Mouse (Mus musculus) layer of hippocampus, postnatal 25 days (tissue): ENCODE measurements around the gene Hrct1. TPM values are rescaled to one million over a fixed set of nuclear protein-coding genes. Genes with fewer than 3 reads are reported as not detected.

Experiments
- DNase-seq, 2 experiments: peaks; one replicate each; pipeline ENCODE4 v3.0.0; 2022; ENCODE audit warnings: mixed read lengths in 2 of 2, low spot score in 1 of 2; ENCODE audit errors: extremely low spot score in 1 of 2
- total RNA-seq, 2 experiments: library from RNA; stranded (reverse); gene quantifications; 2 replicates each; pipeline ENCODE4 v1.2.3; 2021

Hrct1 gene
- total RNA-seq, 2 experiments from 2014 or later: 0.54 to 1.2 TPM

DNA sequence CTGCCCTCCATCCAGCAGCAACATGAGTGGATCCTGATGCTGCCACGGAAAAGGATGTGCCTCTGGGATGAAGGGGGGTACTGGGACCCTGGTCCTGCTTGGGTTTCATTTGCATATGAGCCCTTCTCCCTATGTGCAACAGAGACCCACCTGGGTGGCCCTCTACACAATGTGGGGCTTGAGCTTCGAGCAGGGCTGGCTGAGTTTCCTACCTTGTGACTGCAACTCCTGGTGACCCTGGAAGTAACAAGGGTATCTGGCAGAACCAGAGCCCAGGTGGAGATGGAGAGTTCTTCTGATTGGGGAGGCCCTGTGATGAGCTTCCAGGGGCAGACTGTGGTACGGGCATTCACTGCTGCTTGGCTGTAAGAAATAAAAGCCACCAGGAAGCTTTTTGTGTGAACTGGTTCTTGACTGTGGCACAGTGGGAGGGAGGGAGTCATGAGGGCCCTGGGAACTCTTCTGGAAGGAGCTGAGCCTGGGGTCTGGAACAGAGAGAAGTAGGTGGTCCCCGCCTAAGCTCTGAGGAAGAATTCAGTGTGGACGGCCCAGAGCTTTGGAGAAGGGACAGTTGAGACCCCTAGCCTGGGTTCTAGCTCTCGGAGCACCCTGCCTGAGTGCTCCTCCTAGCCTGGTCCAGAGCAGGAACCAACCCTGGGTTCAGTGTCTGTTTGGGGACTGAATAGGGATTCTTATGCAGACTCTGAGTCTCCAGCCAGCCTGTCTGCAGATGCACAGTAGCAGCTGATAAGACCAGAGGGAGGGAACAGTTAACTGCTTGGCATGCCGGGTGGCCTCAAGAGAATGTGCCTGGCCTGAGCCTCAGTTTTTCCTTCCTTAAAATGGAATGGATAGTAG lies 959 bp downstream of the Hrct1 start:
- DNase-seq: no peak

DNA sequence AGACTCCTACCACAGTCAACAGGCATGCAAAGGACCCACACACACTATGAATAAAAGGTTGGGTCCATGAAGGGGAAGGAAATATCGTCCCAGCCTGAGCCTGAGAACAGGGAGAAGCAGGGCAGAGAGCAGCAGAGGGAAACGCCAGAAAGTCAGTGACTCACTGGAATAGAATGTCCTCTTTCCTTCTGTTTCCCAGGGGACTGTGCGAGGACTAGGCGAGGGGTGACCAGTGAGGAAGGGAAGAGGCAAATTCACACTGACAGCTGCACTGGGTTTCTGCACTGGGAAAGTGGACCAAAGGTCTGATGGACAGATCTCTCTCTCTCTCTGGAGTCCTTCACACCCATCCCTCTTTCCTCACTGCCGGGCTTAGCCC lies 1.6 kb downstream of the Hrct1 start:
- no peak for DNase-seq

DNA sequence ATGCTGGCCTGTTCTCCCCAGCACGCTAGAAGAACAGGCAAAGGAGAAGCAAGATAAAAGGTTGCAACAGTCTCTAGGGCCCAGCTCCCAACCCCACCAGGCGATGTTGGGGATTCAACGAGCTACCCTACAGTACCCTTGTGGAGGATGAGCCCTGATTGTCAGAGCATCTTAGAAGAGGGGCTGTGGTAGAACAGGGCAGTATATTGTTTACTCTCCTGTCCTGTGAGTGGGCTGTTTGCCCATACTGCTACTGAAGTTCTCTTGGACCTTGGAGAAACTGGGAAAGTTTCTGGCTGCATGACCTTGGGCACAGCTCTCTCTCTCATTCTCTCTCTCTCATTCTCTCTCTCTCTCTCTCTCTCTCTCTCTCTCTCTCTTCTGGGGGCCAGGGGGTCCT lies 2.1 kb downstream of the Hrct1 start:
- DNase-seq: no peak

DNA sequence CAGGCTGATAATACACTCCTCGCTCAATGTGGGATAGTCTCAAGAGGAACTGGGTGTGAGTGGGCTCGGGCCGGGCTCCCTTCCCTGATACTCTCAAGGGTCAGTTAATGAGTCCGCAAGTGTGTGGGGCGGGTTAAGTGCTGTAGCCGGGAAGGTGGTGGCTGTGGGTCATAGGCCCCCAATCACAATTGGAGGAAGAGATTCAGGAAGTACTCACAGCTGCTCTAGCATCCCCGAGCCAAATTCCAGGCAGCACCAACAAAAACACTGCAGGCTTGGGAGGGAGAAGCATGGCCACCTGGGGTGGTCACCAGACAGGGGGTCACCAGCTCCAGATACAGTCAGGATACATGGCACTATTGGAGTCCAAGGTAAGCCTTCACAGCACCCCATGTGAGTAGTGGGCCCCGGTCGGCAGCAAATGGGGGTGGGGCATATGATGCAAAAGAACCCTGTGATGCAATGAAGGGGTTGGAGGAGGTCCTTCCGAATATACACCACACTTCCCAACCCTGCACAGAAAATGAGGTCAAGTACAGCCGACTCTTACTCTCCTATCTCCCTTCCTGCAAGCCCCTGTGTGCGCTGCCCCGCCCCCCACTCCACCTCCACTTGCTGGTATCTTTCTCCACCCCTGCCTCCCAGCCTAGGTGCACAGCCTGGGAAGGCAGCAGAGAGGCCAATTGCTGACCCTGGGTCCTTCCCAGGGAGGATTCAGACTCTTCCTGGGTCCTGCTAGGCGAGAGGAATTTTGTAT lies 3.0 kb downstream of the Hrct1 start, which contains the start of gene Spaar:
Spaar (plus strand) TSS at position 241 of the 757 bp plus-strand sequence.
- no peak for DNase-seq

DNA sequence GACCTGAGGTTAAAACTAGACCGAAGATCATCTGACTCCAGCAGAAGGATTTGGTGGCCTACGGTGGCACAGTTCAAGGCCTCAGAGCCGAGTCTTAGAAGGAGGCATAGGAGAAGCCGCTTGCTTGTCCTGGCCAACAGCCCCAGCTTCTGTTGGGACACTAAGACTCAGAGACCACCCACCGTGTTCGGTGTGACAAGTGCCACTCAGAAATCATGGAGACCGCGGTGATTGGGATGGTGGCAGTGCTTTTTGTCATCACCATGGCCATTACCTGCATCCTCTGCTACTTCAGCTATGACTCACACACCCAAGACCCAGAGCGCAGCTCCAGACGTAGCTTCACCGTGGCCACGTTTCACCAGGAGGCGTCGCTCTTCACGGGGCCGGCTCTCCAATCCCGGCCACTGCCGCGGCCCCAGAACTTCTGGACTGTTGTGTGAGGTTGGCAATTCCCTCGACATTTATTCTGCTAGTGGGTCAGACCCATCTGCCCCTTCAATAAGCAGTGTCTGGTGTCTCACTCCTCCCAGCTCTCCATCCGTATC lies 3.8 kb downstream of the Hrct1 start:
- DNase-seq: no peak

DNA sequence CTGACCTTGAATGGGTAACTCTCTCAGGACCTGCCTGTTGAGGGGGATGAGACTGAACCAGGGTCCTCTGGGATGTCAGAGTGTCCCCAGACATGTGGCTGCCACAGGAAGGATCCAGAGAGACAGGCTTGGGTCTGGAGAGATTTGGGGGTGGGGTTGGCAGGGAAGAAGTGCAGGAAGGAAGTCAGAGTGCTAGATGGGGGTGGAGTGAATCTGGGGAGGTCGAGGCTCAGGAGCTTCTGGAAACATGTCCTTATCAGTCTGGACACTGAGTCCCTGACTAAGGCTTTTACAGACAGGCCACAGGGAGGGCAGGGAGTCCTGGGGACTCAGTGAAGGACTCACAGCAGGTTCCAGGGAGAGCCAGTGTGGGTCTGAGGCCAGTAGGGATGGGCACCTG lies 5.2 kb downstream of the Hrct1 start:
- DNase-seq: no peak

DNA sequence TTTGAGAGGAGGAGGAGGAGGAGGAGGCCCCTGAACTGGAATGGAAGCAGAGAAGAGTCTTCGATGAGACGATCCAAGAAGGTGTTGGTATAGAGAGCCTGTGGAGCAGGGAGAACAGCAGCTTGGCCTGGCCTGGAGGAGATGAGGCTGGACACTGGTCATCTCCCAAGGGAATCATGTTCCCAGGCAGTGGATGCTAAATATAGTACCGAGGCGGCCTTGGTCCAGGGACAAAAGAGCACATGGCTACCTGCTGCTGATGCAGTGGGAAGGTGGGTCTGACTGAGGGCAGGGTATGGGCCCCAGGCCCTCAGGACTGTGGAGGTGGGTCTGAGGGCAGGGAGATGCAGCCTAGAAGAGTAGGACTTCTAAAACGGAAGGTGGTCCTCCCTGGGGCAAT lies 6.2 kb downstream of the Hrct1 start:
- no peak for DNase-seq

DNA sequence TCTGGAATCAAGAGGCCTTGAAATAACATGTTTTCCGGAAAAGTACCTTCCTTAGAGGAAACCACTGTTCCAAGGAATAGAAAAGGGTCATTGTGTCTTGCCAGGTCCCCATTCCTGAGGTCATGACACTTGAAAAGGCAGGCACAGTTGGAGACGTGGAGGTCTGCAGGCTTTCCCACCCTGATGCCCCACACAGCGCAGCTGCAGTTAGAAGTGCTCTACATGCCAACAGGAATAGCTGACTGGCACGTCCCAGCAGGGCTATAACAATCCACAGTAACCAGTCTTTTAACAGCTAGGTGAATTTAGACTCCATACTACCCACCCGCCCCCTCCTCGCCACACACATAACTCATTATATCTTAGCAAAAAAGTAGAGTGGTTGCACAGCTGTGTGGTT lies 10.2 kb downstream of the Hrct1 start:
- no peak for DNase-seq

DNA sequence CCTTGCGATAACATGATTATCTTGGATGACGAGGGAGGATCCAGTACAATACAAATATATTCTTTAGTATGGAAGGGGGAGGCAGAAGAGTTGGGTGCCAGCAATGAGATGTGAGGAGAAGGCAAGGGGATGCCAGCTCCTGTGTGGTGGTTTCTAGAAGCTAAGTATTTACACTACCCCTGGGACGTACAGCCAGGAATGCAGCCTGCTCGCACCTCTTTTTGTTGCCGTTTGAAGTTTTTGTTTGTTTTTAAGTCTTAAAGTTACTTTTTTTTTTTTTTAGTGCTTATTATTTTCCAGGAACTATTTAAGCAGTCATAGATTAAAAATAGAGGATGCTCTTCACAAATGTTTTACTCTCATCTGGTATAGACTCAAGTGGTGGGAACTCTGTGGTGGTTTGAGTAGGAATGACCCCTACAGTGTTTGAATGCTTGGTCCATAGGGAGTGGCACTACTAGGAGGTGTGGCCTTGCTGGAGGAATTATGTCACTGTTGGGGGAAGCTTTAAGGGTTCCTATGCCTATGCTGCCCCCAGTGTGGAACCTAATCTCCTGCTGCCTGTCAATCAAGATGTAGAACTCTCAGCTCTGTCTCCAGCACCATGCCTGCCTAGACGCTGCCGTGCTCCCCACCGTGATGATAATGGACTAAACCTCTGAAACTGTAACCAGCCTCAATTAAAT lies 12.1 kb downstream of the Hrct1 start:
- DNase-seq: no peak

DNA sequence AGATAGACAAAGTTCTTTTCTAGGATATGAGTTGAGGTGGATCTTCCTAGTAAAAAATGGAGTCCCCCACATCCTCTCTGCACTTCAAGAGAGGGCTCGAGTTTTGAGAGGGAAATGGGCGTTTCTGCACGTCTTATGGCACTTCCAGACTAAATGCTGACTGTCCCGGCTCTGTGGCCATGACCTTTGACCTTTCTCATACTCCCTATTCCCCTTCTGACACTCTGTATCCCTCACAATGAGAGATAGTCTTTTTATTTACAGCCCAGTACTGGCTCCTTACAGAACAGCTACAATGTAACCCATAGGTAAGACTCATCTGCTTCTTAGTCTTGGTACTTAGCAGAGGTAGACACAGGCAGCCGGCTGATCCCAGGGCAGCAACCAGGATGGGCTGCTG lies 14.5 kb downstream of the Hrct1 start:
- no peak for DNase-seq

DNA sequence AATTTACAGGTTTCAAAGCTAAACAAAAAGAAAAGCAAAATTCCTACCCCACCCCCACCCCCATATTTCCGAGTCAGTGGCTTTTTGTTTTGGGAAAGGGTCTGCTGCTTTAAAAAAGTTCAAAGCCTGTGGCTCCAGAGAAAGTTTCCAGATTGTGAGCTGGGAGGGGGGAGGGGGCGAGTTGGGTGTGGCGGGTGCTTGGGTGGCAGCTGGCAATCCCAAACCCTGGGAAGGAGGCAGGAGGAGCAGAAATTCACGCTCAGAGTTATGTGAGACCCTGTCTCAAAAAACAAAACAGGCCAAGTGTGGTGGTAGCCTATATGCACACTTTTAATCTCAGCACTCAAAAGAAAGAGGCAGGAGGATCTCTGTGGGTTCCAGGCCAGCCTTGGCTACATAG lies 15.6 kb downstream of the Hrct1 start:
- no peak for DNase-seq

DNA sequence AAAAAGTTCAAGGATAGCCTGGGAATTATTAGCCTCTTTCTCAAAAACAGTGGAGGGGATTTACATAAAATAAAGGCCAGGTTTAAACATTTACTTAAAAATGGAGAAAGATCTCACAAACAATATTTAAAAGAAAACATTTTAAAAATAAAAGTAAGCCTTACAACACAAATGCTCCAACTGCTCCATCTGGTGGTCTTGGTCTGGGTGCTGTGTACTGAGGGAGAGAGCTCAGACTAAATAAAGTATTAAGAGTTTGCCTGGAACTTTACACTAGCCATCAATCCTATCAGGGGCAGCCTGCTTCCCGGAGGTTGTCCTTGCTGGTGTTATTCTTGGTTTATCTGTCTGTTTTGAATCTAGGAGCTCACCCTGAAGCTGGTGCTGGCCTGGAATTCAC lies 16.1 kb downstream of the Hrct1 start:
- no peak for DNase-seq

DNA sequence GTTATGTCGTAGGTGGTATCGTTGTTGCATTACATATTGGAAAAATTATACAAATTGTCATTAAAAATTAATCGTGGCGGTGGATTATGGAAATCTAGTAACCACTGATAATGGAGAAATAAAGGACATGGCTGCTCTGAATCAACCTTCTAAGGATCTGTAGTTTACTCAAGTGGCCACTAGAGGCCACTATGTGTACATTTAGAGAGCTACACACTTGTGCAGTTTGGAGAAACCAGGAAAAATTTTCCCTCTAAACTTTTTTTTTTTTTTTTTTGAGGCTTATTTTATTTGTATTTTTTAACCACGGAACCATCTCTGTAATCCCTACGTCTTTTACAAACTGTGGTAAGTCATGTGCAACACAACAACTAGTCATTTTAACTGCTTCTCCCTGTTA lies 18.2 kb downstream of the Hrct1 start:
- DNase-seq: no peak

DNA sequence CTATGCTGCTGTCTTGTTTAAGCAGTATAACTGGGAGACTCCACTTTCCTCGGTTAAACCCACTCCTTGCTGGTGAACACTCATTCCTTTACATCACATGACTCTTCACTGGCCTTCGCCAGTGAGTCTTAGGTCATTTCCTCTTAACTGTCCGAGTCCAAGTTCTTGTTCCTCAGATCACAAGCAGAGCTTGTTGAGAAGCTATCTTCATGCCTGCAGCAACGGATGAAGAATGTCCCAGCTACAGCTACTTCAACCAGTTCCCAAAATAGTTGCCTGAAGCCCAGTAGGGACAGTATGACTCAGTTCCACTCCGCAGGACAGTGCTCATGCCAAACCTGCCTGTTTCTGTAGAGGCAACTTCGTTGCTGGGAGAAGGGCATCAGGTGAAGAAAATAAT lies 30.2 kb downstream of the Hrct1 start:
- DNase-seq: no peak

DNA sequence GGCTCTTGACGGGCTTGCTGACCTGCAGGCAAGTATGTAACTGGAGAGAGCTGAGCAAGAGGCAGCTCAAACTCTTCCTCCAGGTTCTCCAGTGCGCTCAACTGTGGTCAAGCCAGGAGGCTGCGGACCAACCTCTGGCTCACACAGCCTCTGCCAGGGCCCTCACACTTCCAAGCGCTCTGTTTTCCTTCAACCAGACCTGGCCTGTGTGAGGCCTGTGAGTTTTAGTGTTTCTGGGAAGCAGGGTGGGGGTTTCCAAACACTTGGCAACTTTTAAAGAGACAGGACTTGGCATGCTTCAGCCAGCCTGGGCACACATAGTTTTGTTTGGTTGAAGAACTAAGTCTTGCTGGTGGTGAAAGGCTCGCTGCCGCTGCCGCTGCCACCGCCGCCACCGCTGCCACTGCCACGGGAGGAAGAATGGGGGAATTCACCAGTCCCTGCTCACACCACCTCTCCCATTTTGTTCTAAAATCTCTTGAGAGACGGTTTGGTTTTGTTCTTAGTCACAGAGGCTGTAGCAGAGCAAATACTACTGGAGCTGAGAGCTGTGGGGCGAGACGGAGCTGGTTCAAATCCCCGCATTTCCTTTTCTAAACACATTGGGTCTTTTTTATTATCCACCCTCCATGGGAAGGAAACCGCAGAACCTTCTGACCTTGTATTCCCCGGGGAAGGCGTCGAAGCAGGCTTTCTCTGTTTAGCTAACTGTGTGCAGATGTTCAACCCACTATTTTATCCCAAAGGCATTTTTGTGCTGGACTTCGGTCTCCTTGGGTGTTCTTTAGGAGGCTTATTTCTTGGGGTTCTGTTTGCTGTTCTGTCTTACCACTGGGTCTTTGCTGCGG lies 32.8 kb downstream of the Hrct1 start:
- DNase-seq: peak in 1 of 2 experiments; percentile 8

DNA sequence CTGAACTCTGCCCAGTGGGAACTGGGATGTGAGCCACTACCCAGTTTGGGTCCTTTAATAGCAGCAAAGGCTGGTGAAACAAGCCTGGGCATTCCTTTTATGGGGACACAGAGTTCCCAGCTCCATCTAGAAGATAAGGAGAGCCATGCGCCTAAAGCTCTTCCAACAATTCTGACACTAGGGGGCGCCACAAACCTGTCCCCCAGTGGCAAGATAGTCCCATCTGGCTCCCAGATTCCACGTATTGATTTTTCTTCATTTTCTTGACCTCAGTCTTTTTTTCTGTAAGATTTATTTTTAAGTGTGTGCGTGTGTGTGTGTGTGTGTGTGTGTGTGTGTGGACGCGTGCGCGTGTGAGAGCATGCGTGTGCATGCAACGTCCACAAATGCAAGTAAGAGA lies 33.5 kb downstream of the Hrct1 start:
- peak in 1 of 2 experiments; percentile 59 for DNase-seq

DNA sequence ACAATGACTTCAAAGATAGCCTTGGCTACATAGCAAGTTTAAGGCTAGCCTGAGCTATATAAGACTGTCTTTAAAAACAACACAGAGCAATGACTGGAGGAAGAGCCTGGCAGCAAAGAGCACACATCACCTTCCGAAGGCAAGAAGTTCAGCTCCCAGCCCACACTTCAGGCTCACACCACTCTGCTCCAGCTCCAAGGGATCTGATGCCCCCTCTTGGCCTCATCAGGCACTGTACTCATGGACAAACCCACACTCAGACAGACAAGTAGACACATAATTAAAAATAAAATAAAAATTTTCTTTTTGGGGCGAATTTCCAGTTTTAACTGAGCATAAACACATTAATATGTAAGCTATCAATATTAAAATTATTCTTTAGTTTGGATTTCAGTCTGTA lies 34.3 kb downstream of the Hrct1 start:
- DNase-seq: no peak

DNA sequence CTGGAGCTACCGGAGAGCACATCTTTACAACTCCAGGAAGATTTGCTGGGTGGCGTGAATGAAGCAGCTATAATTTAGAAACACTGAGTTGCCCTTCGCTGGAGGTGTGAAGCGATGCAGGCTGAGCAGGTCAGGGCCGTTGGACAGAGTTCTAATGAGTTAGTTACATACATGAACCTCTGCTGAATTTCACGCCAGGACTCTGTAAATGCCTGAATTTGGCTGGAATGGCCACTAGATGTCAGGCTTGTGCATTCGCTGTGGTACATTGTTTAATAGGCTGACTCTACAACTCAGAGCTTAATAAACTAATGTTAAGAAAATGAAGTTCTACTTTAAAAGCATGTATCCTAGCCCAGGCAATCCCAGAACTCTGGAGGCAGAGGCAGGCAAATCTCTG lies 36.4 kb downstream of the Hrct1 start:
- DNase-seq: peak; percentile 28 to 61

DNA sequence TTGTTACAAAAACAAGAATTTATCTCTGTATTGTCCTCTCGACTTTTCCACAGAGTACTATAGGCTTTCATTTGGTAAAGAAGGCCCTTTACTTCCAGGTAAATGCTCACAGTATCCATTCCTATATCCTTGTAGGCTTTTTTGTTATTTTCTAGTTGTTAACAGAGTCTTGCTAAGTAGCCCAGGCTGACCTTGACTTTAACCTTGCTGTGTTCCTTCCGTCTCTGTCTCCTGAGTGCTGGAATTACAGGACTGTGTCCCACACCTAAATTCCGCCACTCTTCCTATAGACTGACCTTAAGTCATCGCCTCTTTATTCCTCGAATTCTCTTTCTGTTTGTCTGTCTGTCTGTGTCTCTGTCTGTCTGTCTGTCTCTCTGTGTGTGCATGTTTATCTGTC lies 41.4 kb downstream of the Hrct1 start:
- DNase-seq: no peak

DNA sequence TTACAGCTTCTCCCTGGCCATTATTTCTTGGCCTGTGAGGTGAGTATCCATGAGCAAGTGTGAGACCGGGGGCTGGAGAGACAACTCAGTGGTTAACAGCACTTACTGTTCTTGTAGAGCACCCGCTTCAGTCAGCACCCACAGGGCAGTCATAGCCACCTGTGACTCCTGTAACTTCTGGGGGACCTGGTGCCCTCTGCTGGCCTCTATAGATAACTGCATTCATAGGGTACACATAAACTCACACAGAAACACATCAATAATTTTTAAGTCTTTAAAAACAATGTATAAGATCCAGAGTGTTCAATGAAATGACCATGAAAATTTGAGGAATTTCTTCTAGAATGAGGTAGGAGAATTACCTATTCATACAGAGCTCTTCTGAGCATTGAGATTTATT lies 42.4 kb downstream of the Hrct1 start:
- no peak for DNase-seq
